Mouse (Mus musculus) CH12.LX (cell line): ENCODE data around the gene Cenph. TPM values are rescaled to one million over a fixed set of nuclear protein-coding genes. Genes with fewer than 3 reads are reported as not detected.

Source experiments
- DNase-seq: peaks from one replicate; pipeline ENCODE4 v3.0.0-alpha.2; 2013; ENCODE audit errors: extremely low read depth
- H3K27ac ChIP-seq: 2 replicates; pipeline ENCODE4 v1.5.1; 2012; ENCODE audit warnings: low read depth, mild to moderate bottlenecking, control low read depth, moderate library complexity; ENCODE audit not compliant: insufficient read depth
- H3K27me3 ChIP-seq: replicated peaks from 2 replicates; pipeline ENCODE3; 2012; ENCODE audit warnings: inconsistent platforms
- H3K36me3 ChIP-seq, 2 experiments: replicated peaks in 1 of 2; 2 replicates each; pipeline versions ENCODE3 to v1.6.1; 2012; ENCODE audit warnings: inconsistent platforms in 1 of 2, low read length in 1 of 2, mild to moderate bottlenecking in 1 of 2, mixed read lengths in 1 of 2, moderate library complexity in 1 of 2; ENCODE audit not compliant: control insufficient read depth in 1 of 2, insufficient read depth in 1 of 2
- H3K4me1 ChIP-seq, 2 experiments: 2 replicates each; pipeline ENCODE4 v1.6.1; 2012; ENCODE audit warnings: inconsistent platforms in 1 of 2, moderate library complexity in 1 of 2; ENCODE audit not compliant: insufficient read depth in 2 of 2, control insufficient read depth in 1 of 2
- H3K4me2 ChIP-seq: 2 replicates; pipeline ENCODE4 v1.6.1; 2012; ENCODE audit warnings: low read depth, mild to moderate bottlenecking, control low read depth; ENCODE audit not compliant: poor library complexity, insufficient read depth, severe bottlenecking
- H3K4me3 ChIP-seq, 3 experiments: fragments of 150-350 bp in 1 of 3; sonication (generic) in 1 of 3; replicated peaks in 1 of 3; 2 replicates each; pipeline versions ENCODE3 to v1.5.1; 2011 to 2012; ENCODE audit warnings: low read depth in 2 of 3, low read length in 2 of 3, mild to moderate bottlenecking in 2 of 3, moderate library complexity in 2 of 3, control low read depth in 1 of 3, improper control_type of control experiment in 1 of 3, inconsistent platforms in 1 of 3, mixed read lengths in 1 of 3; ENCODE audit not compliant: poor library complexity in 1 of 3
- H3K79me2 ChIP-seq: replicated peaks from 2 replicates; pipeline ENCODE4 v1.6.1; 2012; ENCODE audit warnings: mild to moderate bottlenecking, moderate library complexity; ENCODE audit not compliant: control insufficient read depth, poor library complexity, insufficient read depth, severe bottlenecking; ENCODE audit errors: extremely low read depth
- H3K9ac ChIP-seq: 2 replicates; pipeline ENCODE4 v1.6.1; 2012; ENCODE audit warnings: low read depth, mild to moderate bottlenecking, control low read depth, moderate library complexity; ENCODE audit not compliant: insufficient read depth
- H3K9me3 ChIP-seq: replicated peaks from 2 replicates; pipeline ENCODE3; 2012; ENCODE audit warnings: low read length, inconsistent platforms, mixed read lengths
- CHD1 ChIP-seq: IDR thresholded peaks from 2 replicates; pipeline ENCODE4 v1.6.1; 2012; ENCODE audit warnings: low read depth, low read length, improper control_type of control experiment, inconsistent platforms
- CHD2 ChIP-seq: IDR thresholded peaks from 2 replicates; pipeline ENCODE4 v1.6.1; 2011; ENCODE audit warnings: low read length, improper control_type of control experiment
- CTCF ChIP-seq, 2 experiments: IDR thresholded peaks in 1 of 2; conservative IDR thresholded peaks in 1 of 2; 2 replicates each; pipeline ENCODE4 v1.5.1; 2011 to 2012; ENCODE audit warnings: low read depth in 2 of 2, low read length in 2 of 2, improper control_type of control experiment in 1 of 2, inconsistent platforms in 1 of 2, mild to moderate bottlenecking in 1 of 2, moderate library complexity in 1 of 2
- E2F4 ChIP-seq: IDR thresholded peaks from 2 replicates; pipeline ENCODE4 v1.6.1; 2011; ENCODE audit warnings: low read depth, low read length, improper control_type of control experiment; ENCODE audit not compliant: insufficient replicate concordance
- ELF1 ChIP-seq: IDR thresholded peaks from 2 replicates; pipeline ENCODE4 v1.6.1; 2014; ENCODE audit warnings: low read depth, mild to moderate bottlenecking, inconsistent platforms, low read length, improper control_type of control experiment
- EP300 ChIP-seq: IDR thresholded peaks from 2 replicates; pipeline ENCODE4 v1.6.1; 2011; ENCODE audit warnings: low read length, improper control_type of control experiment
- GABPA ChIP-seq: IDR thresholded peaks from 2 replicates; pipeline ENCODE4 v1.6.1; 2012; ENCODE audit warnings: low read depth, low read length, improper control_type of control experiment, inconsistent platforms; ENCODE audit not compliant: insufficient replicate concordance
- HCFC1 ChIP-seq: IDR thresholded peaks from 2 replicates; pipeline ENCODE4 v1.6.1; 2012; ENCODE audit warnings: low read depth, mild to moderate bottlenecking, inconsistent platforms, low read length, improper control_type of control experiment
- KAT2A ChIP-seq: IDR thresholded peaks from 2 replicates; pipeline ENCODE4 v1.6.1; 2012; ENCODE audit warnings: low read length, improper control_type of control experiment, inconsistent platforms; ENCODE audit not compliant: insufficient replicate concordance
- MYC ChIP-seq: IDR thresholded peaks from 2 replicates; pipeline ENCODE4 v1.6.1; 2011; ENCODE audit warnings: low read depth, mild to moderate bottlenecking, improper control_type of control experiment, low read length
- POLR2AphosphoS2 ChIP-seq: IDR thresholded peaks from 2 replicates; pipeline ENCODE4 v1.6.1; 2011; ENCODE audit warnings: low read depth, low read length, improper control_type of control experiment
- RAD21 ChIP-seq: IDR thresholded peaks from 2 replicates; pipeline ENCODE4 v1.6.1; 2011; ENCODE audit warnings: low read depth, mild to moderate bottlenecking, low read length, improper control_type of control experiment, moderate library complexity
- RCOR1 ChIP-seq: conservative IDR thresholded peaks from 2 replicates; pipeline ENCODE4 v1.6.1; 2012; ENCODE audit warnings: low read depth, mild to moderate bottlenecking, inconsistent platforms, low read length, improper control_type of control experiment
- SIN3A ChIP-seq: IDR thresholded peaks from 2 replicates; pipeline ENCODE4 v1.6.1; 2012; ENCODE audit warnings: low read length, improper control_type of control experiment, inconsistent platforms
- SMC3 ChIP-seq: IDR thresholded peaks from 2 replicates; pipeline ENCODE4 v1.6.1; 2011; ENCODE audit warnings: low read depth, low read length, improper control_type of control experiment
- TBP ChIP-seq: conservative IDR thresholded peaks from 2 replicates; pipeline ENCODE4 v1.6.1; 2011; ENCODE audit warnings: low read depth, low read length, improper control_type of control experiment
- UBTF ChIP-seq: IDR thresholded peaks from 2 replicates; pipeline ENCODE4 v1.6.1; 2012; ENCODE audit warnings: low read depth, mild to moderate bottlenecking, inconsistent platforms, low read length, improper control_type of control experiment, moderate library complexity
- ZKSCAN1 ChIP-seq: IDR thresholded peaks from 2 replicates; pipeline ENCODE4 v1.6.1; 2012; ENCODE audit warnings: low read depth, inconsistent platforms, low read length, improper control_type of control experiment, borderline replicate concordance
- dilution Hi-C: fragments of 300-500 bp; cut with MboI; formaldehyde crosslinking; loops from 2 replicates; pipeline ENCODE4 v1.14.3; 2020; ENCODE audit warnings: low sequenced_read_pairs; ENCODE audit not compliant: extremely low pct_unique_long_range_greater_than_20kb, extremely low pct_ligation_motif_present
- in situ Hi-C: fragments of 300-500 bp; cut with MboI; formaldehyde crosslinking; loops from 3 replicates; pipeline ENCODE4 v1.14.3; 2019; ENCODE audit warnings: low sequenced_read_pairs, low pct_ligation_motif_present, low pct_unique_long_range_greater_than_20kb, mixed read lengths
- polyA plus RNA-seq: library from polyadenylated mRNA; unstranded; fragments of >175 nt; gene quantifications from 2 replicates; pipeline ENCODE4 v1.2.1, GENCODE M21; 2012; ENCODE audit warnings: low read depth; ENCODE audit not compliant: insufficient read length
- total RNA-seq, 2 experiments: library from RNA; depleted of rRNA; stranded (reverse); fragments of 300-350 nt in 1 of 2; fragments of >200 nt in 1 of 2; gene quantifications; 2 replicates each; pipeline ENCODE4 v1.2.3; 2012 to 2014

Cenph gene
- total and polyA plus RNA-seq, 3 experiments, result 23.7 to 49.3 (median 49.1) TPM

DNA sequence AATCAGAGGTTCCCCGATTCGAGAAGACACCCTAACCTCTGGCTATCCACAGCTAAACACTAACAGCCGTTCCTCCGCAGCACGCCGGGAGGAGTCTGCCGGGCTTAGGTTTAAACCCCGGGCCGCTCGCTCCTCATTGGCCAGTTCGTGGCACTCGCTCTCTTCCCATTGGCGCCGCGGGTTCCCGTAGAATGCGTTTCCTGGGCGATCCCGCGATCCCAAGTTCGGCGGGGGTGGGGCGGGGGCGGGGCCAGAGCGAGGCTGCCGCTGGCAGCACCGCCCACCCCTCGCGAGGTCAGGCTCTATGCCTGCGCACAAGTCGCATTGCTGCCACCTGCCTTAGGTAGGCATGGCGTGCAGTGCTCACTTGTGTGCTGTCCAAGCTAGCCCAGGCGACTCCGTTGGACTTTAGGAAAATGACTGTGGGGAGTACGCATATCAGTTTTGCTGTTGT, 10.7 kb upstream of the Cenph start, which contains the start of gene Ccnb1 (continued):
- TF ChIP-seq EP300 (no peak), HCFC1 (peak; percentile 58), RAD21 (peak; percentile 12), SMC3 (peak; percentile 23; the same call in 1 of the 2 replicates), POLR2AphosphoS2 (peak; percentile 80; the same call in 1 of the 2 replicates), ELF1 (peak; percentile 46; the same call in 1 of the 2 replicates), GABPA (no peak), KAT2A (0 out of 2 replicates have a peak, but pooled peaks have one; percentile 4), RCOR1 (no peak), MYC (peak; percentile 76), ZKSCAN1 (no peak), CHD1 (0 out of 2 replicates have a peak, but pooled peaks have one; percentile 60)

DNA sequence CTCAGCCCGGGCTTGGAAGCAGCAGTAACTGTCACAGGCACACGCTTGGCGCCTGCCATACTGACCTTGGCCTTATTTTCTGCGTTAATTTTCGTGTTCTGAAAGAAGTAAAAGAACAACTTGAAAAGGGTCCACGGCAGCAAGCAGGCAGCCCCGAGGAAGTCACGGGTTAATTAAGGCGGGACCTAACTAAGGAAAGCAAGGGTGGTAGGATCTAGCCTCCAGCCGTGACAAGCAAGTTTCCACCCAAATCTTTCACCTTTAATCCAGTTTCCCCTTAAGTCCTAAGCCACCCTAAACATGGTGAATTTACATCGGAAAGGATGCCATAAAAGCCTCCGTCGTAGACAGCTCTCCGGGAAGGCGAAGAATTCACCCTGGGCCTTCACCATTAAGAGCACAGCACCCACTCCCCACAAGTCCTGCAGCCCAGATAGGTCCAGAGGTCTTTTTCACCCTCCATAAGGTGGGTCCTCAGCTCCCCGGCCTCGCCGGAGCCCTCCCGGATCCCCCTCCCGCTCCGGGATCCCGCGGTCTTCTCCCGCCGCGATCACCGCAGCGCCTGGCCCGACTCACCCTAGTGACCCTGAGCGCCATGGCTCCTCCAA, 10.2 kb upstream of the Cenph start:
- Histone ChIP-seq H3K27ac (peak overlapping the region; percentile 12; the same call in 1 of the 2 replicates), H3K4me1 (peaks cover 0 to 26% of the 10 kb centered on the region in 2 experiments; a peak in 2 of 4 replicates), H3K27me3 (no peaks in the 10 kb centered on the region), H3K79me2 (peaks cover 36% of the 10 kb centered on the region), H3K4me2 (peak overlapping the region; percentile 92; the same call in 1 of the 2 replicates), H3K9ac (peak overlapping the region; percentile 96), H3K4me3 (peak overlapping the region; percentile 92 to 100 (median 99)), H3K9me3 (no peaks in the 10 kb centered on the region), H3K36me3 (peaks cover 32 to 40% of the 10 kb centered on the region in 2 experiments)
- in situ Hi-C loops, result no loop called here
- no peak for TF ChIP-seq TBP
- no peak for TF ChIP-seq UBTF
- TF ChIP-seq SIN3A, result no peak; the same call in 1 of the 2 replicates
- TF ChIP-seq EP300, result no peak
- no peak for TF ChIP-seq MYC
- no peak for TF ChIP-seq SMC3
- no peak for TF ChIP-seq ELF1
- no peak for TF ChIP-seq E2F4
- no peak for TF ChIP-seq POLR2AphosphoS2
- TF ChIP-seq CHD2, result no peak
- no peak for TF ChIP-seq CTCF (conservative IDR thresholded peaks at IDR 0.05 in 1 of 2, IDR thresholded peaks at IDR 0.05 in 1 of 2; ENCODE audit: low read depth in 2 of 2, low read length in 2 of 2)
- no peak for TF ChIP-seq KAT2A
- TF ChIP-seq CHD1, result no peak
- DNase-seq, result peak; percentile 40
- dilution Hi-C loops, result no loop called here
